Mouse (Mus musculus) adrenal gland, adult 2 months (tissue): ENCODE measurements around the gene Chrnb2. TPM values are rescaled to one million over a fixed set of nuclear protein-coding genes. Genes with fewer than 3 reads are reported as not detected.

Source experiments
- DNase-seq: peaks from one replicate; pipeline ENCODE4 v3.0.0; 2021
- polyA plus RNA-seq: library from polyadenylated mRNA; depleted of rRNA; stranded (reverse); fragments of >200 nt; gene quantifications from 2 replicates; pipeline ENCODE4 v1.2.3, GENCODE M21; 2012
- total RNA-seq, 2 experiments: library from RNA; stranded (reverse); gene quantifications; 2 replicates each; pipeline ENCODE4 v1.2.3; 2021

Gene Chrnb2
- total and polyA plus RNA-seq, 3 experiments = 3.7 to 4.5 (median 3.9) TPM

DNA sequence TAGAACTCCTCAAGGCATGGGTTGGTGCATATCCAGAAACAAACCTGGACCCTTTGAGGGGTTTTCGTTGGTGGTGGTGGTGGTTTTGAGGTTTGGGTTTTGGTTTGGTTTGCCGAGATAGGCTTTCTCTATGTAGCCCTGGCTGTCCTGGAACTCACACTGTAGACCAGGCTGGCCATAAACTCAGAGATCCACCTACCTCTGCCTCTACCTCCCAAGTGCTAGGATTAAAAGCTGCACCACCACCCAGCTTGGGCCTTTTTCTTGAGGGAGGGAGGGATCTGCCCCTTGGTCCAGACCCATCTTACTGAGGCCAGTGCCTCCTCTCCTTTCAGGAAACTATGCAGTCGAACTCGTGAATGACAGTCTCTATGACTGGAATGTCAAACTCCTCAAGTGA is 15.7 kb upstream of the Chrnb2 start:
- no peak for DNase-seq

DNA sequence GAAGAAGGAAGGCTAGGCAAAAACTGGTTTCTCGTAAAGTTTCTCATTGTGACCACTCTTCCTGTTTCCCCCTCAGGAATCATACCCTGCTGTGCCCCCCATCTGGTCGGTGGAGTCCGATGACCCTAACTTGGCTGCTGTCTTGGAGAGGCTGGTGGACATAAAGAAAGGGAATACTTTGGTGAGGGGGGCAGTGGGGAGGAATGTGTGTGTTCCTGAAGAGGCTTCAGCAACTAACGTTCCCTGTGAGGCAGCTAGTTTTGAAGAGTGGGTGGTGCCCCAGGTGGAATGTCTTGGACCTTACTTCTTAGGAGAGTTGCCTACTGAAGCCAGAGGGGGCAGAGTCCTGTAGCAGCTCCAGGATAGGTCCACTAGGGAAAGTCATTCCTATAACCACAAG is 11.6 kb upstream of the Chrnb2 start:
- no peak for DNase-seq

DNA sequence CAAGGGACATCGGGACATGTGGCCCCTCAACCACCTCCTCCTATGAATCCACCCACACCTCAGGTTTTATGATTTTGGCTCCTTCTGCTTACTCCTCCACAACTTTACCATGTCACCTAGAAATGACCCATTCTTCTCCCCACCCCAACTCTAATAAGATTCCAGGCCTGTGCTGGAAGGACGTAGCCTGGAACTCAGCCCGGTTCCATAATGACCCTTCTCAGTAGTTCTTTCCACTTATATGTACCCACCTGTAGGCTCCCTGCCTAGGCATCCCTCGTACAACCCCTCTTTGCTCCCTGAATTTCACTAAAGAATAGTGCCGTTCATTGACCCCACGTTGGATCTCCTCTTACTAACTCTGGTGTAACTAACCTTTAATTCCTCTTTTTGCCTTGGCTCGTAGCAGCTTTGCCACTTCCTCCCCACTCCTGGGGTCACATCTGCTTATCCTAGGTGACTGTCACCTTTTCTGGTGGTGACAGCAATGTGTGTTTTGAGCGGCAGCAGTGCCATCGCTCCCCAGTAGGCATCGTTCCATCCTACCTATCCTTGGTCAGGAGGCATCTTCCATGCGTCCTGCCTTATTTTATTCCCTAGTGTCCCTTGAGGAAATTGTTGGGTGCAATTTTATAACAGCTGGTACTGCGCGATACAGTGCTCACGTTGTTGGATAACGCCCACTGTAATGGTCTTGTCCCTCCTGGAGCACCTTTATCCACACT is 10.0 kb upstream of the Chrnb2 start:
- no peak for DNase-seq

DNA sequence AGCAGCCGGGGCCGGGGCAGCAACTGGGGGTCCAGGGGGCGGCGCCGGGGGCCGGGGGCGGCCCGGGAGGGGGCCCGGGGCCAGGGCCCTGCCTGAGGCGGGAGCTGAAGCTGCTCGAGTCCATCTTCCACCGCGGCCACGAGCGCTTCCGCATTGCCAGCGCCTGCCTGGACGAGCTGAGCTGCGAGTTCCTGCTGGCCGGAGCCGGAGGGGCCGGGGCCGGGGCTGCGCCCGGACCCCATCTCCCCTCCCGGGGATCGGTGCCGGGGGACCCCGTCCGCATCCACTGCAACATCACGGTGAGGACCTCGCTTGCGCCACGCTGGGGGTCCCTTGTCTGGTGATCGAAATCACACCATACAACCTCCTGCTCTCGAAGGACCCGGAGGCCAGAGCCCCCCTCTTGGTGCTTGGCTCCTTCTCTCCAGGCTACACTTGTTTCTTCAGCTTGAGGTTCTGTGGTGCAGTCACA is 9.3 kb upstream of the Chrnb2 start:
- DNase-seq = no peak

DNA sequence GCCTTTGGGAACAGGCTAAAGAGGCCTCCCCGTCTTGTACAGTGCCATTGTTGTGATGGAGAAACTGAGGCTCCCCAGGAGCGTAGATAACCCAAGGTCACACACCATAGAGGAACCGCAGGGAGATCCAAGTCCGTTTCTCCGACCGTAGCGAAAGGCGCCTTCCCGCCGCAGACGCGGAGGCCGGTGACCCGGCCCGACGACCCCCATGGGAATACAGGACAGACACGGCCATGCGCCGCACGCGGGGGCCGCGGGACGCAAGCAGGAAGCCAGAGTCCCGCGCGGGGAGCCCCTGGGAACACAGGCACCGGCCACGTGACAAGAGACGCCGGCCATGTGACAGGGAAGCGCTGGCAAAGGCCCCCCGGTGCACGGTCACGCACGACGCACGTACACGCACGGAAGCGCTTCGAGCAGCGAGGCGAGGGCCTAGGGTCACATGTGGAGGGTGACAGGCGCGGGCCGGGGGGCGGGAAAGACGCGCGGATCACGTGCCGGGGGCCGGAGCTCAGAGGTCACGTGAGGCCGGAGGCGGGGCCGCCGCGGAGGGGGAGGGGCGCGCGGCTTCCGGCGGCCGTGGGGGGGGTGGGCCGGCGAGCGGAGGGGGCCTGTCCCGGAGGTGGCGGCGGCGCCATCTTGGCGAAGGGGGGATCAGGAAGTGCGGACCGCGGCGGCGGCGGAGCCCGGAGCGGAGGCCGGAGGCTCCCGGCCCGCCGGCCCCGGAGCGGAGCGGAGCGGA is 8.7 kb upstream of the Chrnb2 start, which contains the start of gene Ube2q1:
Ube2q1 (plus strand) TSS at position 649 of the 742 bp plus-strand sequence.
- peak; percentile 98 for DNase-seq

DNA sequence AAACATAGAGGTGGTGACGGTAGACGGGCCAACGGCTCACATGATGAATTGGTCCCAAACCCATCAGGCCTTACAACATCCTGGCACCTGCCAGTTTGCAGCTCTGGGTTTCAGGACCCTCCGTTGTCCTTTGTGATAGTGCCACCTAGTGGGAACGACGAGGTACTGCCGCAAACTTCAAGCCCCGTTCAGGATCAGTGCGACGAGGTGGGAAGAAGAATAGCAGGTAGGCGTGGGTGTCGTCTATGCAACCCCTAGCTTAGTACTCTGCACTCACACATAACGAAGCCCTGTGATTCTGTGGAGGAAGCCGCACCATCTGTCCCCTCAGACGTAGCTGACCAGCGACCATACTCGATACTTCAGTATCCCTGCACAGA is 8.1 kb upstream of the Chrnb2 start:
- DNase-seq = peak; percentile 83

DNA sequence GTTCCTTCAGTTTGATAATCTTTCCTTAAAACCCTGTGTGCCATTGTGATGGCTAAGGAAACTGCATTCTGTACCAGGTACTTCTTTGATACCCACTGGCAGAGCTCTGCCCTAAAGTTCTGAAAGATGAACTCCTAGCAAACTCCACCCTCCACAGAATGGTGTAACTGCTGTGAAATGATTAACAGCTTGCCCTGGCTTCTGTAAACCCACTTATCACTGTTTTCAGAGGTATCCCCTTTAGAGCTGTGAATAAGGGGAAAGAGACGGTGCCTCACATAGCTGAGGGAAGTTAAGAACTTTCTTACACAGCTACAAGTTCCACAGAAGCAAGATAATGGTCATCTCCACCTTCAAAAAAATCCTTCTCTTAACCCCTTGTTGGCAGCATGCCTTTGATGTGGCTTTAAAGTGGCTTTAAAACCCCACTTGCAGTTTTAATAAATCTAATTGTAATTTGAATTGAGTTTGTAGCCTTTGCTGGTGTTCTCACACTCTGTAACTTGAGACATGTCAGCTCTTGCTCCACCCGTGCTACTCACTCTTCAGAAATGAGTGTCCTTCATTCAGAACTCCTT is 6.1 kb upstream of the Chrnb2 start:
- no peak for DNase-seq

DNA sequence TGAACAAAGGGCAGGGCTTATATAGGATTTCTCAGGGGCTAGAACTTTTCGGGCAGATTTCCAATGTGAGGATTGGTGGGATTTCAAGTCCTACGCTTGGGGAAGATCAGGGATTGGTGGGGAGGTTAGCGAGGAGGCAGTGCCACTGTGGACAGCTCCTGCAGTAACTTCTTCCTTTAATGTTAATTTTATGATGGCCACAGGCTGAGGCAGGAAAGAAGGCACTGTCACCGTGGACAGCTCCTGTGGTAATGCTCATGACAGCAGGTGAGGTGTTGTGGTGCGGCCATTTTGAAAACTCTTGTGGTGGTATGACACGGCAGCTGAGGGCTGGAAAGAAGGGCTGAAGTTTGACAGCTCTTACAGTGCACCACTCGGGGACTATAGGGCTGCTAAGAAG is 5.2 kb upstream of the Chrnb2 start:
- no peak for DNase-seq

DNA sequence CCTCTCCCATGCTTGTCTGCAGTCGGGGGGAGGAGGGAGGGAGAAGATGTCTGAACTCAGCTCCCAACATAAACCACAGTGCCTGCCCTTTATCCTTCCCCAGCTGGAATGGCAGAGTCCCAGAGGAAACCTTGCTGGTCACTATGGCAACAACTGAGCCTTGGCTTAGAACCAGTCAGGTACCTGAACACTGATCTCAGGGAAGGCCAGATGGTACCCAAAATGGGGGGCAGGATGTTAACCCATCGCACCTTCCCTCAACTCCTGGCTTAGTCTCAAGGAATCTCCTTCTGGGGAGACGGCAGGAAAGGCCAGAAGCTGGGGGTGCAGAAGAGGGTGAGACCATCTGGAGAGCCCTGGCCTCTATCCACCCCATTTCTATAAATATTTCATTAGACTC is 4.6 kb downstream of the Chrnb2 start:
- no peak for DNase-seq

DNA sequence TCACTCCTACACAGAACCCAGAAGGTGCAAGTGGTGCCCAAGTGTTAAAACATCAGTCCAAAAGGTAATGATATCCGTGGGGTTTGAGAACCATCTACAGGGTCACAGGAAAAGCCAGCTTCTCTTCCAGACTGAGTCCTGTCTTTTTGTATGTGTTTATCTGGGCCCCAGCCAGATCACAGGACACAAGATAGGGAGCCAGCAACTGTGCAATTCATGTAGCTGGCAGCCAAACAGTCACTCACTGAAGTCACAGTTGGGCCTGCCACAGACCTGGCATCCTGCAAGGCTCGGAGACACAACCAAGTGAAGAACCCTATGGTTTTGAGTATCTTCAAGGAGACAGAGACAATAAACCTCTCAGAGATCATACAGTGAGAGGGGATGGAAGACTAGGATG is 6.6 kb downstream of the Chrnb2 start:
- no peak for DNase-seq

DNA sequence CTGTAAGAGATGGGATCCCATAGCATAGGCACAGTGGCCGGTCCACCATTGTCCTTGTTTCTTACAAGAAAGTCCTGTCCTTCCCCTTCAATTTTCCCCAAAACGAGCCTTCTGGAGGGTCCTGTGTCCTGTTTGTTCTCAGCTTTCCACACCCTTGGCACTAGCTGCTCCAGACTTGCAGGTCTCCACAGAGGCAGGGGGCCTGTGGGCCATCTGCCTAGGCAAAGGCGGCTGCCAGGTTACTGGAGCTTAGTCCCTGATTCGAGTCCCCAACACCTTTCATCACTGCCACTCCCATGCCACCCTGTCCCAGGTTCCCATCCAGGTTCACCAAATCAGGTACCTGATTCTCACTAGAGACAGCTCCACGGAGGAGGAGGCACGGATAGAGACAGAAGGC is 9.1 kb downstream of the Chrnb2 start:
- DNase-seq = no peak

DNA sequence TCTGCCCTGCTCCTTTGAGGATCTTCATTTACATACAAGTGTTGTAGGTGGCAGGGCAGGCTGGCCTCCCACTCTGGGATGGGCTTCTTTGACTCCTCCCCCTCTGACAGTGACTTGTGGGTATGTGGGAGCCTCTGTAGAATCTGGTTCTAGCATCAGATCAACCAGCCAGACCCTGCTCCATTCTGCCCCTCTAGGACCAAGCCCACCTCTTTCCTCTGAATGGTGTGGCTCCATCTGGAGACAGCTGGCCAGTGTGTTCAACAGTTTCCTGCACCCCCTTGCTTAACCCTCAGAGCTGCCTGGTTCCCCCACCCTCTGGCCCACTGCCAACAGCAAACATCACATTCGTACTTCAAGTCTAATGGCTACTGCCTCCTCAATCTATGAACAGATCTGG is 12.1 kb downstream of the Chrnb2 start:
- no peak for DNase-seq

DNA sequence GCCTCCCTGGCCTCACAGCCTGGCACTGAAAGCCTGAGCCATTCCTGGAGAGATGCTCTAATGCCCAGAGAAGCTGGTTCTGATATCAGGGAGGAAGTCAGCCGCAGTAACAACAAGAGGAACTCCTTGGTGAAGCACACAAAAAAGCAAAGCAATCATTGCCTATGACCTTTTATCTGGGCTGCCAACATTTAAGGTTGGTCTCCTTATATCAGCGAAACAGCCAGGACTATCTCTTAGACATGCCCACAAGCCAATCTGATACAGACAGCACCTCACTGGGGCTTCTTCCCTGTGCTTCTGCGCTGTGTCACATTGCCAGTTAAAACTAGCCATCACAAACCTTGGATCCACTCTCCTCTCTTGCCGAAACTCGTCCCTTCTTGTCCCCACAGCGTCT is 25.9 kb downstream of the Chrnb2 start:
- no peak for DNase-seq

DNA sequence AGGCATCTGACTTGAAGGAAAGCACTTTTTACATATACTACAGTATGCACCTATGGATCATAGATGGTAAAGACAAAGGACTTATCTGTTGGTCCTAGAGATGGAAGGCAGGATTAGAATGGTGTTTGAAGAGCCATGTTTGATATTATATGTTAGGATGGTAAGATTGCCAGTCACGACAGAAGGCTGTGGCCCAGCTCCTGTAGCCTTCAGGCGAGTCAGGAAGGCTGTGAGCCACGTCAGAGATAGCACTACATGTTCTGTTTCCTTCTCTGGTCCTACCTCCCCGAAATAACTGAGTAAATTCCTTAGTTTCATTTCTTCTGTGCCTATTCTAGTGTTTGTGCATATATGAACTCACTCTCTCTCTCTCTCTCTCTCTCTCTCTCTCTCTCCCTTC is 32.3 kb downstream of the Chrnb2 start:
- no peak for DNase-seq

DNA sequence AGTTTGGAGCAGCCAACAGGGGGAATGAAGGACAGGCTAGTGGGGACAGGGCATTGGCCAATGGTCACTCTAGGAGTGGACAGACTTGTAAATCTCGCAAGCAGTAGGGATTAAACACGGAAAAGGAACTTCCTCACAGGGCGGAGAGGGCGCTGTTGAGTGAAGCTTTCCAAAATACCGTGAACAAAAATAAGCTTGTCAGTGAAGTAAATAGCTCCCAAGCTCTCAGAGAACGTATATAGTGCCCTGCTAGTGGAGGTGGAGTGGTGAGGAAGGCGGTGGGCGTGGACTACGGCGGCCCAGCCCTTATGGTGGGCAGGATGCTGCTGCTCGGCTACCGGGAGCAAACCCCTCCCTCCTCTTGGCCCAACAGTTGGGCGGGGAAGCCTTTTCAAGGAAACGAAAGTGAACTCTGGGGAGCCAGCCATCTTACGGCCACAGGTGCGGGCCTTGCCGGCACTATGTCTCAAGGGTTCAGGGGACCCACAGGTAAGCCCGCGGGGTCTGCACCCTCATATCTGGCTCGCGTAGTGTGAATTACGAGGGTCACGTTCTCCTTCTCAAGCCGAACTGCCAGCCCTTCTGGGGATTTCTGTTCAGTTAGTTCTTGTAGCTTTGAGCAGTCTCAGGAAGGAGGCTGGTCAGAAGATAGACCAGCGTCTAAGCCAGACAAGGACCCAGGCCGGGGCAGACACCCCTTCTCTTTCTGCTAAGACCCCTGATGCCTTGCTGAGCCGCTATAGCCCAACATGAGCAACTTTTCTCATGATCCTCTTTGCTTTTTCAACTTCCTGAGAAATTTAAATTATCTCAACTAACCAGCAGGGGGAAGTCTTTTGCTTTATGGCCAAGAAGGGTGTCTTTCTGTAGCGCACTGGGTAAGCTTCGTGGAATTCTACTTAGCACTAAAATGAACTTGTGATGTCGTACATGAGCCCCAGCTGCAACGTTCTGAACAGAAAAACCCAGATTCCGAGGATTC is 33.8 kb downstream of the Chrnb2 start:
- DNase-seq = peak; percentile 94

DNA sequence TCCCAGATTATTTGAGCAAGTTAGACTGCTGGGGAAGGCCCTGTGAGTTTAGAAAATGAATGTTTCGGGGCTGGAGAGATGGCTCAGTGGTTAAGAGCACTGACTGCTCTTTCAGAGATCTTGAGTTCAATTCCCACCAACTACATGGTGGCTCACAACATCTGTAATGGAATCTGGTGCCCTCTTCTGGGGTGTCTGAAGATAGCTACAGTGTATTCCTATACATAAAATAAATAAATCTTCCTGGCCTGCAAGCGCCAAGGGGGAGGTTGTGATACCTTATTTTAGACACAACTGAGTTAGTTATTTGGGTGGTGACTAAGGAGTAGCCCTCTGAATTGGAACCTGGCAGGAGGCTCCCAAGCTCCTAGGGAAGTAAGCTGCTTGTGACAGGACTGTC is 35.6 kb downstream of the Chrnb2 start:
- no peak for DNase-seq

DNA sequence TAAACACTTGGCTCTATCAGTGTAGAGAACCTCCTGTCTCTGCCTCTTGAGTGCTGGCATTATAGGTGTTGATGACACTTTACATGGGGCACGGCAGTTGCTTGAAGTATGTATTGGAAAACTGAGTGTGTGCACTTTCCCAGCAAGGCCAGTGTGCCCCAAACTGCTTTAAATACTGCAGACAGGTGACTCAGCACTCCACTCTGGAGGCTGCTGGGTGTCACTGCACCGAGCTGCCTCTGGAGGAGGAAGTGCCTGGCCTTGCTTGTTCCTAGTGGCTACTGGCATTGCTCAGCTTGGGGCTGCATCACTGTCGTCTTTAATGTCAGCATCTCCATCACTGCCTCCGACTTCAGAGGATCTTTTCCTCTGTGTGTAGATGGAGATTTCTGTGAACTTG is 37.4 kb downstream of the Chrnb2 start:
- peak; percentile 84 for DNase-seq

DNA sequence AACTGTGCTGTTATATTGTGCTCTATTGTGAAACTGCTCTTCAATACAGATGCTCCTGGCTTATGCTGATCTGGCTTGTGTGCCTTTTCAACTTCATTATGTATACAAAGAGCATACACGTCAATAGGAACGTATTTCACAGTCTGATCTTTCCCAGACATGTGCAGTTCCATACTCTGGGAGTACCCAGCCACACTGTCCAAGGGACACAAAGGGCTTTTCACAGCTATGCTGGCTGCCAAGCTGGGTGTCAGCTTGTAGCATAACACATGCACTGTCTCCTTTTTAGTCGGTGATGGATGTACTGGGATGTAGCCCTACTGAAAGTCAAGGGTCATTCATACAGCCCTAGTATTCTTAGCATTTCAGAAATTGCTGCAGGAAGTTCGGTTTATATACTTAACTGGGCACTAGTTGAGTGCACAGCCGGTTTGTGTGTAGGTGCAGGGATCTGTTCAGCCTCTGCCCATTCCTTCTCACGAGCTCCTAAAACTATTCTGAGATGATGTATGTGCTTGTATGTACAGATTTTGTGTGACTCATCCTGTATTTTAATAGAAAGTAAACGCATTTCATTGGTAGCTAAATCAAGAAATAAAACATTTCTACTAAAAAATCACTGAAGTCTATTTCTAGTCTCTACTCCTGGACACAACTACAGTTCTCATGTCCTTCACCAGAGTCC is 40.9 kb downstream of the Chrnb2 start:
- DNase-seq = no peak

DNA sequence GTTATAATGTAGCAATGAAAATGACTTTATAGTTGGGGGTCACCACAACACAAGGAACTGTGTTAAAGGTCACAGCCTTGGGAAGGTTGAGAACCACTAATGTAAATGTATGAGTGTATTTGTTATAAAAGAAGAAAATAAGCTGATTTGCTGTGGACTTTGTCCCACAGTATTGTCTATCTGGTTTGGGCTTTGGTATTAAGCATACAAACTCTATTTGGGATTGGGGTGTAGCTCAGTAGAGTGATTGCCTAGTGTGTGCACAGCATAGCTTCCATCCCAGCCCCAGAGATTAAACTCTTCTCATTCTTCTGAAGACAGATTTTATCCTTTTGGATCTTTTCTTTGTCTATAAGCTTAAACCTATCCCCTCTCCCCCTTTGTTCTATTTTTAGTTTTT is 42.4 kb downstream of the Chrnb2 start:
- DNase-seq = no peak

DNA sequence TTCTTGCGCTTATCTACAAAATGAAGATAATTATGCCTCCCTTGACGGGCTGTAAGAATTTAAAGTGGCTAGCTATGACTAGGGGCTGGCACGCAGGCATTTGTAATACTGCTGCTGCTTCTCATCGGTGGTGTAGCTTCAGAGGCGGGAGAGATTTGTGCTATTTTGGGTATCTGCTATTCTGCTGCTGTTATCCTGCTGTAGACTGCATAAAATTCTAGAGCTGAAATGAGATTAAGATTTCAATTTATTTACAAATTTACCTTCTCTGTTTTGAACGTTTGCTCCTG is 48.5 kb downstream of the Chrnb2 start:
- no peak for DNase-seq

DNA sequence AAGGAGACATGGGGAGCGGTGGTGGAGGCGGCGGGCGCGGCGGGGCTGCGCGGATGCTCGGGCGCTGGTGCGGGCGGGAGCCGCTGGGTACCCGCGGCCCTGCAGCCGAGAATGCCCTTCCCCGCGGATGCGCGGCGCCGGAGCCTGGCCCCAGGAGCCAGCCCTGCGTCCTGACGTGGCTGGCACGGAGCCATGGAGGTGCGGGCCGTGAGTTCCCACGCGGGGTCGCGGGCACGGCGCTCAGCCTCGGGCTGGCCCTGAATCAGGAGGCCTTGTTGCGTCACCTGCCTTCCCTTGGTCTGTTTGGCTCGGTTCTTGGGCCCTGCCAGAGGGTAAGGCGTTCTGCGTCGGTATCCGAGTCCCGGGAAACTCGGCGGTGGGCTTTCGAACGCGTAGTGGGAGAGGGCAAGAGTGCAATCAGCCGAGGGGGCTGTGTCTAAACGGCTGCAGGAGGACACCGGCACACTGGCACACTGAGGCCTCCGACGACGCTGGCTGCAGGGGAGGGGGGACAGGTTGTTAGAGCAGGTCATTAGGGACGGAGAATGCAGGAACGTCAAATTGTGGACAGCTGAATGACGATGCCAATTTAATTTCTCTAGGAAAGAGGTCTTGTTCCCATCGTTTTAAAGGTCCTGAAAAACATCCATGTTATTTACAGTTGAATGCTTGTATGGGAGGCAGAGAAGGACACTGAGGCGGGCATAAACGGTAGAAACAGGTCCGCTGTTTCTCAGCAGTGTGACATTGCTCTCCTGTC is 49.0 kb downstream of the Chrnb2 start:
- DNase-seq = peak; percentile 74
